Mouse (Mus musculus): Measurements from ENCODE around the gene Krtap19-3. TPM values are rescaled to one million over a fixed set of nuclear protein-coding genes. Genes with fewer than 3 reads are reported as not detected.

Gene Krtap19-3
- polyA plus RNA-seq (2015; fragmentation: Nextera tagmentation; extraction: Ambion mirVana): not detected in 2 replicates

GRCm38 (mm10) chr16:88877938-88878337 lies at the start of gene Krtap19-3:
Gene Krtap19-3 (minus strand): TSS chr16:88878038.
- ATAC-seq (ENCODE audit: low FRiP score): no peak
- H3K9me3 ChIP-seq (replicated peaks): no peaks in the 10 kb centered on the region
- no peaks in the 10 kb centered on the region for H3K36me3 ChIP-seq
- H3K27me3 ChIP-seq (replicated peaks): no peaks in the 10 kb centered on the region
- no peak within 1 kb of the TSS for H3K27ac ChIP-seq (replicated peaks)
- H3K4me3 ChIP-seq (replicated peaks): no peak within 1 kb of the TSS
- no peaks in the 10 kb centered on the region for H3K4me1 ChIP-seq
- H3K9ac ChIP-seq (replicated peaks): no peak within 1 kb of the TSS
- H3K4me2 ChIP-seq: no peak within 1 kb of the TSS
- 91% methylated on average over 2 of the region's 2 CpGs for WGBS

GRCm38 (mm10) chr16:88896357-88896756 lies 18.5 kb upstream of the Krtap19-3 start, which contains the start of gene Krtap19-5:
Gene Krtap19-5 (minus strand): TSS chr16:88896457.
- H3K9me3 ChIP-seq (replicated peaks): no peaks in the 10 kb centered on the region
- ATAC-seq (ENCODE audit: low FRiP score): no peak

GRCm38 (mm10) chr16:88886870-88887269 lies 9.0 kb upstream of the Krtap19-3 start:
- Histone ChIP-seq H3K9me3 (replicated peaks) (no peaks in the 10 kb centered on the region), H3K9ac (replicated peaks) (no peak overlapping the region), H3K27me3 (replicated peaks) (no peaks in the 10 kb centered on the region), H3K4me3 (replicated peaks) (no peak overlapping the region), H3K27ac (replicated peaks) (no peak overlapping the region), H3K4me1 (no peaks in the 10 kb centered on the region), H3K36me3 (no peaks in the 10 kb centered on the region), H3K4me2 (no peak overlapping the region)
- WGBS: 88% methylated on average over 6 of the region's 6 CpGs
- ATAC-seq (ENCODE audit: low FRiP score): no peak

More at GRCm38 (mm10) chr16:88896357-88896756, 18.5 kb upstream of the Krtap19-3 start, which contains the start of gene Krtap19-5:
- H3K4me3 ChIP-seq (replicated peaks): no peak within 1 kb of the TSS
- no peak within 1 kb of the TSS for H3K27ac ChIP-seq (replicated peaks)
- no peaks in the 10 kb centered on the region for H3K36me3 ChIP-seq
- WGBS: 93% methylated on average over 6 of the region's 6 CpGs
- no peaks in the 10 kb centered on the region for H3K27me3 ChIP-seq (replicated peaks)
- H3K4me1 ChIP-seq: no peaks in the 10 kb centered on the region
- no peak within 1 kb of the TSS for H3K9ac ChIP-seq (replicated peaks)
- no peak within 1 kb of the TSS for H3K4me2 ChIP-seq

- no peak within 1 kb of the TSS for H3K9ac ChIP-seq (replicated peaks)
Measured at GRCm38 (mm10) chr16:88884989-88885388, 7.2 kb upstream of the Krtap19-3 start, which contains the start of gene Krtap19-4. Gene Krtap19-4 (minus strand): TSS chr16:88885089.

GRCm38 (mm10) chr16:88874169-88874568 lies 3.7 kb downstream of the Krtap19-3 start, which contains the start of gene Krtap19-2:
Gene Krtap19-2 (minus strand): TSS chr16:88874269.
- Histone ChIP-seq H3K4me3 (replicated peaks) (no peak within 1 kb of the TSS), H3K9ac (replicated peaks) (no peak within 1 kb of the TSS), H3K27ac (replicated peaks) (no peak within 1 kb of the TSS), H3K9me3 (replicated peaks) (no peaks in the 10 kb centered on the region), H3K36me3 (no peaks in the 10 kb centered on the region), H3K27me3 (replicated peaks) (no peaks in the 10 kb centered on the region), H3K4me1 (no peaks in the 10 kb centered on the region), H3K4me2 (no peak within 1 kb of the TSS)
- WGBS: 91% methylated on average over 3 of the region's 3 CpGs
- ATAC-seq (ENCODE audit: low FRiP score): no peak

More at GRCm38 (mm10) chr16:88884989-88885388, 7.2 kb upstream of the Krtap19-3 start, which contains the start of gene Krtap19-4:
- Histone ChIP-seq H3K4me2 (no peak within 1 kb of the TSS), H3K9me3 (replicated peaks) (no peaks in the 10 kb centered on the region), H3K4me3 (replicated peaks) (no peak within 1 kb of the TSS), H3K36me3 (no peaks in the 10 kb centered on the region), H3K27ac (replicated peaks) (no peak within 1 kb of the TSS), H3K4me1 (no peaks in the 10 kb centered on the region), H3K27me3 (replicated peaks) (no peaks in the 10 kb centered on the region)
- 90% methylated on average over 5 of the region's 5 CpGs for WGBS
- no peak for ATAC-seq (ENCODE audit: low FRiP score)

GRCm38 (mm10) chr16:88869311-88869710 lies 8.5 kb downstream of the Krtap19-3 start, which contains the start of gene Krtap19-1:
Gene Krtap19-1 (minus strand): TSS chr16:88869411.
- WGBS: 89% methylated on average over 6 of the region's 6 CpGs
- H3K4me2 ChIP-seq: no peak within 1 kb of the TSS
- H3K27me3 ChIP-seq (replicated peaks): no peaks in the 10 kb centered on the region
- ATAC-seq (ENCODE audit: low FRiP score): no peak
- no peak within 1 kb of the TSS for H3K4me3 ChIP-seq (replicated peaks)
- H3K4me1 ChIP-seq: no peaks in the 10 kb centered on the region
- no peak within 1 kb of the TSS for H3K9ac ChIP-seq (replicated peaks)
- no peaks in the 10 kb centered on the region for H3K36me3 ChIP-seq
- H3K27ac ChIP-seq (replicated peaks): no peak within 1 kb of the TSS
- no peaks in the 10 kb centered on the region for H3K9me3 ChIP-seq (replicated peaks)

GRCm38 (mm10) chr16:88864887-88865407 lies 12.9 kb downstream of the Krtap19-3 start:
- no peak overlapping the region for H3K4me3 ChIP-seq (replicated peaks)
- no peaks in the 10 kb centered on the region for H3K36me3 ChIP-seq
- H3K9me3 ChIP-seq (replicated peaks): no peaks in the 10 kb centered on the region
- ATAC-seq (ENCODE audit: low FRiP score): no peak
- H3K9ac ChIP-seq (replicated peaks): no peak overlapping the region
- no peak overlapping the region for H3K27ac ChIP-seq (replicated peaks)
- 55% methylated on average over 4 of the region's 4 CpGs for WGBS
- no peaks in the 10 kb centered on the region for H3K4me1 ChIP-seq
- H3K27me3 ChIP-seq (replicated peaks): no peaks in the 10 kb centered on the region
- no peak overlapping the region for H3K4me2 ChIP-seq

GRCm38 (mm10) chr16:88851450-88851849 lies 26.4 kb downstream of the Krtap19-3 start:
- H3K36me3 ChIP-seq: no peaks in the 10 kb centered on the region
- no peaks in the 10 kb centered on the region for H3K27me3 ChIP-seq (replicated peaks)
- H3K4me1 ChIP-seq: no peaks in the 10 kb centered on the region
- H3K27ac ChIP-seq (replicated peaks): no peak overlapping the region
- no peak for ATAC-seq (ENCODE audit: low FRiP score)
- H3K9ac ChIP-seq (replicated peaks): no peak overlapping the region
- no peak overlapping the region for H3K4me2 ChIP-seq
- no peaks in the 10 kb centered on the region for H3K9me3 ChIP-seq (replicated peaks)
- H3K4me3 ChIP-seq (replicated peaks): no peak overlapping the region
- 18% methylated on average over 5 of the region's 5 CpGs for WGBS

GRCm38 (mm10) chr16:88848558-88848957 lies 29.3 kb downstream of the Krtap19-3 start:
- 87% methylated on average over 4 of the region's 4 CpGs for WGBS
- Histone ChIP-seq H3K4me3 (replicated peaks) (no peak overlapping the region), H3K27ac (replicated peaks) (no peak overlapping the region), H3K4me2 (no peak overlapping the region), H3K36me3 (no peaks in the 10 kb centered on the region), H3K27me3 (replicated peaks) (no peaks in the 10 kb centered on the region), H3K9ac (replicated peaks) (no peak overlapping the region), H3K4me1 (no peaks in the 10 kb centered on the region), H3K9me3 (replicated peaks) (no peaks in the 10 kb centered on the region)
- no peak for ATAC-seq (ENCODE audit: low FRiP score)

GRCm38 (mm10) chr16:88847363-88847762 lies 30.5 kb downstream of the Krtap19-3 start:
- WGBS: 95% methylated on average over 1 of the region's 1 CpGs
- ATAC-seq (ENCODE audit: low FRiP score): no peak
- no peaks in the 10 kb centered on the region for H3K27me3 ChIP-seq (replicated peaks)

More at GRCm38 (mm10) chr16:88847363-88847762, 30.5 kb downstream of the Krtap19-3 start:
- Histone ChIP-seq H3K4me3 (replicated peaks) (no peak overlapping the region), H3K27ac (replicated peaks) (no peak overlapping the region), H3K9ac (replicated peaks) (no peak overlapping the region), H3K4me1 (no peaks in the 10 kb centered on the region), H3K4me2 (no peak overlapping the region), H3K9me3 (replicated peaks) (no peaks in the 10 kb centered on the region), H3K36me3 (no peaks in the 10 kb centered on the region)

Measured in neural tube, embryonic 15.5 days (tissue).